In genomic region chr9:121928498-121928897, GRCm38 (mm10) we compare ENCODE assay signal across 9 mouse cellular contexts. TPM values are rescaled to one million over a fixed set of nuclear protein-coding genes. Genes with fewer than 3 reads are reported as not detected.
A peak's percentile ranks its signal among the peaks of the same experiment; 100 is the strongest.
DNase-seq lines count a peak whose midpoint lies in the region; ATAC-seq lines count a peak whose summit lies in the region.
"Had no signal": no experiment of that assay in that cellular context is flagged by ENCODE, and none has a peak within 500 bp of the region (broad histone marks: within the 10 kb centered on the region; RNA-seq: fewer than 3 reads in every experiment).

No protein-coding gene starts in this region.

- DNase-seq in gastrocnemius, adult 18-20 months (ENCODE audit: low spot score) = peak; percentile 50
- no peak for DNase-seq in gastrocnemius, postnatal 4 days (ENCODE audit: low spot score in 2 of 2)
- DNase-seq in 3T3-L1 (ENCODE audit: low read depth, low spot score) (peak; percentile 68), R1 (ENCODE audit: low read depth, low spot score) (peak; percentile 55)
- peak; percentile 31 for DNase-seq in embryo, embryonic 9.5 days (ENCODE audit: extremely low spot score)
- DNase-seq in kidney, postnatal 4 days = peak; percentile 68 to 69
- DNase-seq in spleen, postnatal 14 days (ENCODE audit: low spot score in 2 of 2) = peak; percentile 43 to 67

- peak; percentile 83 for ATAC-seq in megakaryocyte, adult 5-6 weeks (ENCODE audit: poor library complexity, severe bottlenecking)

RNA-seq across cellular contexts. Expression of gene Cyp8b1, which starts 12.4 kb away (rescaled TPM):
- total RNA-seq in gastrocnemius, adult 18-20 months (2021) = not detected
- total RNA-seq in gastrocnemius, postnatal 4 days (2021) = under 1 TPM in 1 of 2 experiments, not detected in 1; 0.26 TPM
- total RNA-seq in megakaryocyte, adult 5-6 weeks (2015) = not detected in 2 replicates
- 0.18 TPM in 1 of 2 replicates, not detected in the other for total RNA-seq in megakaryocyte, adult 5-6 weeks (2017)
- total RNA-seq: layer of hippocampus, postnatal 25 days had no signal

RNA-seq across cellular contexts. Expression of gene Fam198a, which starts 22.3 kb away (rescaled TPM):
- under 1 TPM; 0.62 to 0.71 TPM for total RNA-seq in gastrocnemius, adult 18-20 months (2021)
- 10 to 100 TPM; 10.6 to 11.4 TPM for total RNA-seq in gastrocnemius, postnatal 4 days (2021)
- not detected in 2 replicates for total RNA-seq in megakaryocyte, adult 5-6 weeks (2015)
- total RNA-seq in megakaryocyte, adult 5-6 weeks (2017) = not detected in 2 replicates

RNA-seq across cellular contexts. Expression of gene Ackr2, which starts 30.3 kb away (rescaled TPM):
- 1 to 10 TPM in 1 of 2 experiments, under 1 TPM in 1; 0.64 to 1.8 TPM for total RNA-seq in gastrocnemius, adult 18-20 months (2021)
- total RNA-seq in gastrocnemius, postnatal 4 days (2021) = 1 to 10 TPM; 1.8 to 1.9 TPM
- total RNA-seq in megakaryocyte, adult 5-6 weeks (2015) = not detected in 2 replicates
- total RNA-seq in megakaryocyte, adult 5-6 weeks (2017) = not detected in 2 replicates

Comparison
In these comparisons a context has a peak if more than half of its experiments do, and no peak if none do; other contexts are left out.
1. DNase-seq: peak in gastrocnemius, adult 18-20 months (single experiment), 3T3-L1 (single experiment), R1 (single experiment), embryo, embryonic 9.5 days (single experiment), kidney, postnatal 4 days (2 of 2) and spleen, postnatal 14 days (2 of 2); none in gastrocnemius, postnatal 4 days (0 of 2).
2. RNA of gene Fam198a, which starts 22.3 kb away (total RNA-seq): 10.6 to 11.4 TPM in gastrocnemius, postnatal 4 days; 0.62 to 0.71 TPM in gastrocnemius, adult 18-20 months and not detected in megakaryocyte, adult 5-6 weeks; every median in the first group is over 4 times any median in the second.